Mouse (Mus musculus): ENCODE measurements around the gene Eva1c. TPM values are rescaled to one million over a fixed set of nuclear protein-coding genes. Genes with fewer than 3 reads are reported as not detected.
A peak's percentile ranks its signal among the peaks of the same experiment; 100 is the strongest.

Eva1c gene
- total and polyA plus RNA-seq, 3 experiments: not detected

DNA sequence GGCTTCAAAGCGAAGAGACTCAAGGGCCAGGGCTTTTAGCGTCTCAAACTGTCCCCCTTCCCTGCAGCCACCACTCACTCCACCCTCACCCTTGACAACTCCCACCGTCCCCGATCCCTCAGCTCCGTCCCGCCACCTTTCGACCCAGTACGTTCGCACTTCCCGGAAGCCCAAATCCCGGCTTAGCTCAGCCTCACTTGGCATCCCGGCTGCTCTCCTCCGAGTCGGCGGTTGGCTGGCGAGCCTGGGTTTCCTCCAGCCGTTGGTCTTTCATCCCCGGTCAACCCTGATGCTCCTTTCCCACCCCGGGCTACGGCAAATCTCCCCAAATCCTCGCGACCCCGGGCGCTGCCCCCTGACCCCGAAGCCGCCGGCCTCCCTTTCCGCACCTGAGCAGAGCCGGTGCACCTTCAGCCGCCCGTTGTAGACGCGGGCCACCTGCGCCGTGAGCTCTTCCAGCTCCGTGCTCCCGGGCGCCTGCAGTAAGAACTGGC is 107.7 kb downstream of the Eva1c start (continued):
- TF ChIP-seq KAT2A (IDR thresholded peaks at IDR 0.05; ENCODE audit: insufficient replicate concordance, low read length) (no peak), MXI1 (IDR thresholded peaks at IDR 0.05; ENCODE audit: low read depth, low read length) (no peak), HCFC1 (IDR thresholded peaks at IDR 0.05; ENCODE audit: low read depth, low read length) (no peak), TCF12 (IDR thresholded peaks at IDR 0.05; ENCODE audit: low read depth, low read length) (no peak), USF2 (conservative IDR thresholded peaks at IDR 0.05; ENCODE audit: low read depth, low read length) (no peak), CHD1 (IDR thresholded peaks at IDR 0.05; ENCODE audit: low read depth, low read length) (0 out of 2 replicates have a peak, but pooled peaks have one; percentile 66), MYC (IDR thresholded peaks at IDR 0.05; ENCODE audit: low read depth, low read length) (no peak), MAZ (IDR thresholded peaks at IDR 0.05; ENCODE audit: low read depth, low read length) (no peak), POLR2A (IDR thresholded peaks at IDR 0.05; ENCODE audit: low read depth, low read length) (no peak; the same call in 1 of the 2 replicates)

DNA sequence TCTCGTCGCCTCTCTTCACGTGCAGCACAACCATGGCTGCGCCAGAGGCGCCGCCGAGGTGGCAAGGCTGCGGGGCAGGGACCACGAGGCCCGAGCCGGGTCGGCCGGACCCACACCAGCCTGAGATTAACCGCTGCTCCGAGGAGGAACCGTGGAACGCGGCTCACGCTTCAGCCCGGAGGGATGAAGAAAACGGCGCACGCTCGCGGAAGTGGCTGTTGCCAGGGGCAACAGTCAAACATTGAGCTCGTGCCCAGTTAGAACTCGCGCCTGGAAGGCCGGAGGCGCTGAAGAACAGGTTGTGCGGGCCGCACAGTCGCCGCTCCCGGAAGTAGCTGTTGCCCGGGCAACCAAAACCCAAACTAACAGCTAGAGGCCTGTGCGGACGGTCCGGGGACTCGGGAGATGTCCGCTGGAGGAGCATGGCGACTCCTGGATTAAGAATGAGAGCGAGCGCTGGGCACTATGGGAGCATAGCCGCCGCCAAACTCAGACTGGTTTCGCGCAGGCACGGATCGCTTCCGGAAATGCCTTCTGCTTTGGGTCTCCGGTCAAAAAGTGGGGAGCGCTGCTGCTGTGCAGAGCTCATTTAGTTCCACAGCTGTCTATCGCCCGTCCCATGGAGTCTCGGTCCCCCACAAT is 108.3 kb downstream of the Eva1c start, which contains the start of gene Cfap298:
Cfap298 (minus strand) TSS at position 428 of the 642 bp plus-strand sequence.
- no peaks in the 10 kb centered on the region for H3K79me2 ChIP-seq (replicated peaks; ENCODE audit: control insufficient read depth, extremely low read depth, insufficient read depth, poor library complexity, severe bottlenecking)
- peak within 1 kb of the TSS; percentile 3; the same call in 1 of the 2 replicates for H3K27ac ChIP-seq (ENCODE audit: insufficient read depth, low read depth)
- H3K36me3 ChIP-seq (replicated peaks in 1 of 2; ENCODE audit: control insufficient read depth in 1 of 2, insufficient read depth in 1 of 2, low read length in 1 of 2): peaks cover 13 to 45% of the 10 kb centered on the region in 2 experiments
- in situ Hi-C loops (cut with MboI; ENCODE audit: low pct_ligation_motif_present, low pct_unique_long_range_greater_than_20kb, low sequenced_read_pairs) (loop anchor here (5.0 to 10.0 kb wide), 2 partner anchors 57 to 110 kb away; partner anchors contain the start of gene Paxbp1), dilution Hi-C loops (cut with MboI; ENCODE audit: extremely low pct_ligation_motif_present, extremely low pct_unique_long_range_greater_than_20kb, low sequenced_read_pairs) (no loop called here)
- H3K27me3 ChIP-seq (replicated peaks): no peaks in the 10 kb centered on the region
- peak within 1 kb of the TSS; percentile 55 for H3K9ac ChIP-seq (ENCODE audit: insufficient read depth, low read depth)
- no peaks in the 10 kb centered on the region for H3K9me3 ChIP-seq (replicated peaks; ENCODE audit: low read length)
- H3K4me2 ChIP-seq (ENCODE audit: insufficient read depth, low read depth, poor library complexity, severe bottlenecking): peak within 1 kb of the TSS; percentile 92
- peak; percentile 99 for DNase-seq (ENCODE audit: extremely low read depth)
- peak within 1 kb of the TSS; percentile 72 to 82 (median 76) for H3K4me3 ChIP-seq (replicated peaks in 1 of 3; ENCODE audit: low read depth in 2 of 3, low read length in 2 of 3, poor library complexity in 1 of 3)
- H3K4me1 ChIP-seq (ENCODE audit: control insufficient read depth in 1 of 2, insufficient read depth in 2 of 2): peaks cover 2 to 10% of the 10 kb centered on the region in 2 experiments; a peak in 2 of 4 replicates
- TF ChIP-seq IRF4 (IDR thresholded peaks at IDR 0.05; ENCODE audit: low read depth, low read length) (peak; percentile 74), CHD1 (IDR thresholded peaks at IDR 0.05; ENCODE audit: low read depth, low read length) (no peak), SMC3 (IDR thresholded peaks at IDR 0.05; ENCODE audit: low read depth, low read length) (0 out of 2 replicates have a peak, but pooled peaks have one; percentile 2), USF2 (conservative IDR thresholded peaks at IDR 0.05; ENCODE audit: low read depth, low read length) (no peak), ZNF384 (IDR thresholded peaks at IDR 0.05; ENCODE audit: low read depth, low read length) (no peak), ELF1 (IDR thresholded peaks at IDR 0.05; ENCODE audit: low read depth, low read length) (peak; percentile 92), RAD21 (IDR thresholded peaks at IDR 0.05; ENCODE audit: low read depth, low read length) (no peak), UBTF (IDR thresholded peaks at IDR 0.05; ENCODE audit: low read depth, low read length) (peak; percentile 98), SIN3A (IDR thresholded peaks at IDR 0.05; ENCODE audit: low read length) (peak; percentile 100), NRF1 (IDR thresholded peaks at IDR 0.05; ENCODE audit: low read depth, low read length) (peak; percentile 57), MAFK (IDR thresholded peaks at IDR 0.05; ENCODE audit: insufficient replicate concordance, low read length) (no peak), RCOR1 (conservative IDR thresholded peaks at IDR 0.05; ENCODE audit: low read depth, low read length) (no peak), NELFE (IDR thresholded peaks at IDR 0.05; ENCODE audit: low read depth, low read length) (peak; percentile 84), MAZ (IDR thresholded peaks at IDR 0.05; ENCODE audit: low read depth, low read length) (no peak), TCF12 (IDR thresholded peaks at IDR 0.05; ENCODE audit: low read depth, low read length) (peak; percentile 87), USF1 (IDR thresholded peaks at IDR 0.05; ENCODE audit: low read depth, low read length) (no peak), JUND (conservative IDR thresholded peaks at IDR 0.05; ENCODE audit: low read depth, low read length) (no peak), POLR2A (IDR thresholded peaks at IDR 0.05; ENCODE audit: low read depth, low read length) (peak; percentile 78; the same call in 1 of the 2 replicates), MAX (IDR thresholded peaks at IDR 0.05; ENCODE audit: low read length) (peak; percentile 89), MEF2A (IDR thresholded peaks at IDR 0.05; ENCODE audit: borderline replicate concordance, low read depth, low read length) (peak; percentile 81), BHLHE40 (IDR thresholded peaks at IDR 0.05; ENCODE audit: low read depth, low read length) (peak; percentile 83), EP300 (IDR thresholded peaks at IDR 0.05; ENCODE audit: low read length) (no peak), GABPA (IDR thresholded peaks at IDR 0.05; ENCODE audit: insufficient replicate concordance, low read depth, low read length) (peak; percentile 45; the same call in 1 of the 2 replicates), MYC (IDR thresholded peaks at IDR 0.05; ENCODE audit: low read depth, low read length) (peak; percentile 95), ETS1 (conservative IDR thresholded peaks at IDR 0.05; ENCODE audit: low read depth, low read length) (no peak), CHD2 (IDR thresholded peaks at IDR 0.05; ENCODE audit: low read length) (peak; percentile 47; the same call in 1 of the 2 replicates), ZMIZ1 (IDR thresholded peaks at IDR 0.05; ENCODE audit: low read depth, low read length) (peak; percentile 85; the same call in 1 of the 2 replicates), E2F4 (IDR thresholded peaks at IDR 0.05; ENCODE audit: insufficient replicate concordance, low read depth, low read length) (no peak), ZC3H11A (IDR thresholded peaks at IDR 0.05; ENCODE audit: low read depth, low read length) (no peak), ZKSCAN1 (IDR thresholded peaks at IDR 0.05; ENCODE audit: borderline replicate concordance, low read depth, low read length) (no peak), MXI1 (IDR thresholded peaks at IDR 0.05; ENCODE audit: low read depth, low read length) (peak; percentile 100), POLR2AphosphoS2 (IDR thresholded peaks at IDR 0.05; ENCODE audit: low read depth, low read length) (peak; percentile 40; the same call in 1 of the 2 replicates)
